Mouse (Mus musculus) spleen, postnatal 10 days (tissue): ENCODE data around the gene Vcpkmt.
A peak's percentile ranks its signal among the peaks of the same experiment; 100 is the strongest.

Source experiments
- DNase-seq, 2 experiments: peaks; one replicate each; pipeline ENCODE4 v3.0.0; 2021 to 2022; ENCODE audit warnings: low spot score in 2 of 2

Gene Vcpkmt

GRCm38 (mm10) chr12:69538362-69538950 lies 44.4 kb downstream of the Vcpkmt start:
- peak; percentile 37 for DNase-seq

GRCm38 (mm10) chr12:69537675-69538361 lies 45.0 kb downstream of the Vcpkmt start:
- DNase-seq = peak in 1 of 2 experiments; percentile 53

GRCm38 (mm10) chr12:69537243-69537674 lies 45.6 kb downstream of the Vcpkmt start:
- no peak for DNase-seq

GRCm38 (mm10) chr12:69536616-69537242 lies 46.1 kb downstream of the Vcpkmt start:
- no peak for DNase-seq

- DNase-seq = no peak
Measured at GRCm38 (mm10) chr12:69533237-69533636, 49.6 kb downstream of the Vcpkmt start.

- no peak for DNase-seq
Measured at GRCm38 (mm10) chr12:69532530-69532929, 50.3 kb downstream of the Vcpkmt start.

GRCm38 (mm10) chr12:69532091-69532490 lies 50.7 kb downstream of the Vcpkmt start:
- DNase-seq = no peak

GRCm38 (mm10) chr12:69529694-69530403 lies 53.0 kb downstream of the Vcpkmt start:
- DNase-seq = no peak

- no peak for DNase-seq
Measured at GRCm38 (mm10) chr12:69528275-69529032, 54.4 kb downstream of the Vcpkmt start.
